16 mouse cellular contexts compared by ENCODE assay signal in the genomic region with DNA sequence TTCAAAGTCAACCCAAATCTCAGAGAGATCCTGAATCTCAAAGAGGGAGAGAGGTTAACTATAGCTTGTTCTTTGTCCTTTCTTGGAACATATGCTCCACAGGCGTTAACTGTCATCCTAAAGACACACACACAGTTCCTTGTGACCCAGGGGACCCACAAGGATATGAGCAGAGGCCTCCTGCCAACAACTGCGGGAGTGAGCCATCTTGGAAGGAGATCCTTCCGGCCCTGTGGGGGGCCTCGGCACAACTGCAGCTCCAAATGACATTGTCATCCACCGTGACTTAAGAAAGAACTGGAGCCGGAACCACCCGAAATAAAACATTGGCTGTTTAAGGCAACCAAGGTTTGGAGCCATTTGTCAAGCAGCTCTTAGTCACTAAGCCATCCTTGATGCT. TPM values are rescaled to one million over a fixed set of nuclear protein-coding genes. Genes with fewer than 3 reads are reported as not detected.
"Had no signal": no experiment of that assay in that cellular context is flagged by ENCODE, and none has a peak within 500 bp of the region (broad histone marks: within the 10 kb centered on the region; RNA-seq: fewer than 3 reads in every experiment).

No protein-coding gene starts in this region.

- H3K9ac ChIP-seq: limb, embryonic 13.5 days; liver, embryonic 14.5 days; midbrain, embryonic 12.5 days; neural tube, embryonic 13.5 days had no signal

- H3K27me3 ChIP-seq: limb, embryonic 13.5 days; neural tube, embryonic 13.5 days had no signal

- H3K9me3 ChIP-seq: limb, embryonic 13.5 days; midbrain, embryonic 12.5 days; neural tube, embryonic 13.5 days had no signal

- H3K4me2 ChIP-seq: limb, embryonic 13.5 days; midbrain, embryonic 12.5 days; neural tube, embryonic 13.5 days had no signal

- ATAC-seq: midbrain, embryonic 16.5 days had no signal

- H3K4me3 ChIP-seq: limb, embryonic 13.5 days; midbrain, embryonic 12.5 days; neural tube, embryonic 13.5 days had no signal

- DNase-seq: kidney, adult 11 months; layer of hippocampus, adult 9-11 months; layer of hippocampus, postnatal 36 days; lung, adult 18-20 months; retina, postnatal 1 day; right cerebral cortex, postnatal 4 days; spleen, adult 18-20 months; thymus, adult 18-20 months; thymus, postnatal 14 days had no signal

- H3K36me3 ChIP-seq: limb, embryonic 13.5 days; midbrain, embryonic 12.5 days; neural tube, embryonic 13.5 days had no signal

- H3K4me1 ChIP-seq: limb, embryonic 13.5 days; midbrain, embryonic 12.5 days; neural tube, embryonic 13.5 days had no signal

- H3K27ac ChIP-seq: kidney, postnatal 0 days; limb, embryonic 13.5 days; liver, embryonic 14.5 days; midbrain, embryonic 12.5 days; neural tube, embryonic 13.5 days had no signal

RNA-seq across cellular contexts. Expression of gene Lrp3, which starts 43.0 kb away (rescaled TPM):
- total RNA-seq: megakaryocyte-erythroid progenitor cell, adult 5-6 weeks had no signal
